Mouse (Mus musculus) embryonic stem cell, embryonic (primary cell): ENCODE measurements around the gene Krt23.

Experiments
- CTCF ChIA-PET, 4 experiments: fragments of 300-600 bp in 2 of 4; fragments of 350-600 bp in 2 of 4; sonication (Branson Sonifier 250); formaldehyde crosslinking; loops; one replicate each; lab custom pipeline; 2022; ENCODE audit warnings: inconsistent platforms in 2 of 4; lab: Charles Lee
- POLR2A ChIA-PET, 4 experiments: fragments of 300-600 bp in 2 of 4; fragments of 350-600 bp in 2 of 4; sonication (Branson Sonifier 250); formaldehyde crosslinking; loops; one replicate each; lab custom pipeline; 2022; ENCODE audit warnings: antibody characterized with exemption in 4 of 4, inconsistent platforms in 1 of 4; lab: Charles Lee

Krt23 gene

GRCm38 (mm10) chr11:99492733-99493573 is at the start of gene Krt23:
Gene Krt23 (minus strand): TSS chr11:99493137.
- POLR2A ChIA-PET: interaction anchor here in 1 of 4 experiments (0.7 kb wide), 1 partner anchor 18 kb away, joined by 3 read pairs; no protein-coding TSS in a partner anchor

GRCm38 (mm10) chr11:99539721-99540120 is 46.8 kb upstream of the Krt23 start:
- POLR2A ChIA-PET: interaction anchor here in 1 of 4 experiments (0.6 kb wide), 1 partner anchor 8 kb away, joined by 4 read pairs; no protein-coding TSS in a partner anchor
- CTCF ChIA-PET: interaction anchor here in 1 of 4 experiments (0.5 kb wide), 2 partner anchors 106 to 423 kb away, joined by 3 to 11 read pairs; no protein-coding TSS in a partner anchor

More at GRCm38 (mm10) chr11:99492733-99493573, at the start of gene Krt23:
- CTCF ChIA-PET: interaction anchor here in 1 of 4 experiments (0.8 kb wide), 1 partner anchor 48 kb away, joined by 12 read pairs; no protein-coding TSS in a partner anchor

- ChIA-PET CTCF (no interaction called here), POLR2A (interaction anchor here in 1 of 4 experiments (0.6 kb wide), 1 partner anchor 667 kb away, joined by 4 read pairs; no protein-coding TSS in a partner anchor)
Measured at GRCm38 (mm10) chr11:99521288-99521860, 28.4 kb upstream of the Krt23 start, which contains the start of gene Krt39. Gene Krt39 (minus strand): TSS chr11:99521338.

- POLR2A ChIA-PET: no interaction called here
- CTCF ChIA-PET: no interaction called here
Measured at GRCm38 (mm10) chr11:99514098-99514497, 21.2 kb upstream of the Krt23 start.

- POLR2A ChIA-PET: no interaction called here
- CTCF ChIA-PET: no interaction called here
Measured at GRCm38 (mm10) chr11:99500095-99500805, 7.3 kb upstream of the Krt23 start.

GRCm38 (mm10) chr11:99496460-99496859 is 3.5 kb upstream of the Krt23 start:
- POLR2A ChIA-PET: no interaction called here
- CTCF ChIA-PET: no interaction called here

- ChIA-PET CTCF (no interaction called here), POLR2A (no interaction called here)
Measured at GRCm38 (mm10) chr11:99494741-99495140, 1.8 kb upstream of the Krt23 start.

GRCm38 (mm10) chr11:99493574-99493850 is 575 bp upstream of the Krt23 start:
- CTCF ChIA-PET: no interaction called here
- POLR2A ChIA-PET: no interaction called here

- CTCF ChIA-PET: interaction anchor here in 1 of 4 experiments (0.9 kb wide), 1 partner anchor 880 kb away, joined by 5 read pairs; no protein-coding TSS in a partner anchor
- POLR2A ChIA-PET: no interaction called here
Measured at GRCm38 (mm10) chr11:99491040-99491439, 1.9 kb downstream of the Krt23 start.

- POLR2A ChIA-PET: no interaction called here
Measured at GRCm38 (mm10) chr11:99490624-99491023, 2.3 kb downstream of the Krt23 start.

GRCm38 (mm10) chr11:99489233-99489632 is 3.7 kb downstream of the Krt23 start:
- ChIA-PET CTCF (interaction anchor here in 1 of 4 experiments (0.9 kb wide), 1 partner anchor 25 kb away, joined by 3 read pairs; no protein-coding TSS in a partner anchor), POLR2A (no interaction called here)

More at GRCm38 (mm10) chr11:99490624-99491023, 2.3 kb downstream of the Krt23 start:
- CTCF ChIA-PET: no interaction called here

GRCm38 (mm10) chr11:99474981-99475380 is 18.0 kb downstream of the Krt23 start:
- ChIA-PET POLR2A (interaction anchor here in 1 of 4 experiments (1.0 kb wide), 1 partner anchor 17 kb away, joined by 3 read pairs; no protein-coding TSS in a partner anchor), CTCF (interaction anchor here in 1 of 4 experiments (0.6 kb wide), 1 partner anchor 542 kb away, joined by 3 read pairs; no protein-coding TSS in a partner anchor)

- ChIA-PET POLR2A (no interaction called here), CTCF (no interaction called here)
Measured at GRCm38 (mm10) chr11:99473433-99473832, 19.5 kb downstream of the Krt23 start.

GRCm38 (mm10) chr11:99472405-99472804 is 20.5 kb downstream of the Krt23 start:
- POLR2A ChIA-PET: interaction anchor here in 2 of 4 experiments (0.6 kb wide), 2 partner anchors 140 to 143 kb away, joined by 5 read pairs; no protein-coding TSS in a partner anchor
- CTCF ChIA-PET: no interaction called here

- CTCF ChIA-PET: no interaction called here
- POLR2A ChIA-PET: interaction anchor here in 1 of 4 experiments (0.6 kb wide), 1 partner anchor 141 kb away, joined by 5 read pairs; no protein-coding TSS in a partner anchor
Measured at GRCm38 (mm10) chr11:99471946-99472345, 21.0 kb downstream of the Krt23 start.

GRCm38 (mm10) chr11:99469228-99469627 is 23.7 kb downstream of the Krt23 start:
- CTCF ChIA-PET: no interaction called here
- POLR2A ChIA-PET: no interaction called here

GRCm38 (mm10) chr11:99468566-99468965 is 24.4 kb downstream of the Krt23 start:
- ChIA-PET POLR2A (no interaction called here), CTCF (interaction anchor here in 1 of 4 experiments (0.6 kb wide), 1 partner anchor 1596 kb away, joined by 3 read pairs; no protein-coding TSS in a partner anchor)

- ChIA-PET CTCF (interaction anchor here in 2 of 4 experiments (0.8 to 1.5 kb wide), 3 partner anchors 703 to 832 kb away, joined by 3 to 4 read pairs (median 3); no protein-coding TSS in a partner anchor), POLR2A (no interaction called here)
Measured at GRCm38 (mm10) chr11:99466316-99466715, 26.6 kb downstream of the Krt23 start.

- ChIA-PET POLR2A (interaction anchor here in 1 of 4 experiments (0.6 kb wide), 1 partner anchor 15 kb away, joined by 3 read pairs; no protein-coding TSS in a partner anchor), CTCF (interaction anchor here in 1 of 4 experiments (2.1 kb wide), 1 partner anchor 818 kb away, joined by 8 read pairs; no protein-coding TSS in a partner anchor)
Measured at GRCm38 (mm10) chr11:99464836-99465235, 28.1 kb downstream of the Krt23 start.
